Mouse (Mus musculus): ENCODE results near the gene Defa17.
"Not testable (repeated sequence)": the region's sequence is repeated elsewhere in the genome, so short reads cannot be mapped to it uniquely, and the experiment has no call there.

The Defa17 gene

DNA sequence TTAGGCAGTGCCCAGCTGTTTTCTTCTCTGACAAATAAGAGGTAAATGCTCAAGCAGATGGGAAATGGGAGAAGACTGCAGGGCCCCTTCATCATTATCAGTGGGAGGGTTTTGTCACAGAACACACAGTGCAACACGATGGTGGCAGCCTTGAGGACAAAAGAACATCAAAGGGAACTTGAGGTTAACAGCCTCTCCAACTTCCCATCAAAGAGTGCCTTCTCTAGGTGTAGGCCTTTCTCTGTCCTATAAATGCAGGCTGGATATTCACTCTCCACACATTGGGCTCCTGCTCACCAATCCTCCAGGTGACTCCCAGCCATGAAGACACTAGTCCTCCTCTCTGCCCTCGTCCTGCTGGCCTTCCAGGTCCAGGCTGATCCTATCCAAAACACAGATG, at the start of gene Defa17:
TSS of gene Defa17 (plus strand) at position 301 of the 400 bp plus-strand sequence.
- CTCF ChIA-PET, POLR2A ChIA-PET: not testable (repeated sequence)

DNA sequence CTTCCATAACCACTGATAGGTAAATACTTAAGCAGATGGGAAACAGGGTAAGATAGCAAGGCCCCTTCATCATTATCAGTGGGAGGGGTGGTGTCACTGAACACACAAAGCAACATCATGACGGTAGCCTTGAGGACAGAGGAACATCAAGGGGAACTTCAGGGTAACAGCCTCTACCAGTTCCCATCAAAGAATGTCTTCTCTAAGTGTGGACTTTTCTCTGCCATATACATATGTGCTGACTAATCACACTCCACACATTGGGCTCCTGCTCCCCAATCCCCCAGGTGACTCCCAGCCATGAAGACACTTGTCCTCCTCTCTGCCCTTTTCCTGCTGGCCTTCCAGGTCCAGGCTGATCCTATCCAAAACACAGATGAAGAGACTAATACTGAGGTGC, 37.7 kb upstream of the Defa17 start, which contains the start of gene Defa26:
TSS of gene Defa26 (plus strand) at position 301 of the 400 bp plus-strand sequence.
- CTCF ChIA-PET, POLR2A ChIA-PET: not testable (repeated sequence)

DNA sequence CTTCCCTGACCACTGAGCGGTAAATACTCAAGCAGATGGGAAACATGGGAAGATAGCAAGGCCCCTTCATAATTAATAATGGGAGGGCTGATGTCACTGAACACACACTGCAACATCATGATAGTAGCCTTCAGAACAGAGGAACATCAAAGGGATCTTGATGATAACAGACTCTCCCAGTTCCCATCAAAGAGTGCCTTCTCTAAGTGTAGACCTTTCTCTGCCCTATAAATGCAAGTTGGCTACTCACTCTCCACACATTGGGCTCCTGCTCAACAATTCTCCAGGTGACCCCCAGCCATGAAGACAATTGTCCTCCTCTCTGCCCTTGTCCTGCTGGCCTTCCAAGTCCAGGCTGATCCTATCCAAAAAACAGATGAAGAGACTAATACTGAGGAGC, 9.9 kb downstream of the Defa17 start, which contains the start of gene Defa34:
TSS of gene Defa34 (plus strand) at position 301 of the 400 bp plus-strand sequence.
- POLR2A ChIA-PET, CTCF ChIA-PET: not testable (repeated sequence)

DNA sequence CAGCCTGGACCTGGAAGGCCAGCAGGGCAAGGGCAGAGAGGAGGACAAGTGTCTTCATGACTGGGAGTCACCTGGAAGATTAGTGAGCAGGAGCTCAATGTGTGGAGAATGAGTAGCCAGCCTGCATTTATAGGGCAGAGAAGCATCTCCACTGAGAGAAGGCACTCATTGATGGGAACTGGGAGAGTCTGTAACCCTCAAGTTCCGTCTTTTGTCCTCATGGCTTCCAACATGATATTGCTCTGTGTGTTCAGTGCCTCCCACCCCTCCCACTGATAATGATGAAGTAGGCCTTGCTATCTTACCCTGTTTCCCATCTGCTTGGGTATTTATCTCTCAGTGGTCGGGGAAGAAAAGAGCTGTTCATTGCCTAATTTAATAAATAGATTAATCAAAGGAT, 48.0 kb downstream of the Defa17 start, which contains the start of gene AY761184:
TSS of gene AY761184 (minus strand) at position 101 of the 400 bp plus-strand sequence.
- CTCF ChIA-PET, POLR2A ChIA-PET: not testable (repeated sequence)
